Mouse (Mus musculus) cerebellum, adult (tissue): ENCODE measurements around the gene BC034090.

ENCODE experiments used
- ATAC-seq: cut with Nextera tagmentation; 2 replicates; pipeline ENCODE4 v1.9.2; 2017; ENCODE audit warnings: mild to moderate bottlenecking, moderate library complexity, mixed read lengths; ENCODE audit not compliant: insufficient number of reproducible peaks, low FRiP score, low TSS enrichment

Gene BC034090

GRCm38 (mm10) chr1:155217865-155218541, 26.2 kb downstream of the BC034090 start:
- peak; percentile 23; the same call in 1 of the 2 replicates for ATAC-seq

DNA sequence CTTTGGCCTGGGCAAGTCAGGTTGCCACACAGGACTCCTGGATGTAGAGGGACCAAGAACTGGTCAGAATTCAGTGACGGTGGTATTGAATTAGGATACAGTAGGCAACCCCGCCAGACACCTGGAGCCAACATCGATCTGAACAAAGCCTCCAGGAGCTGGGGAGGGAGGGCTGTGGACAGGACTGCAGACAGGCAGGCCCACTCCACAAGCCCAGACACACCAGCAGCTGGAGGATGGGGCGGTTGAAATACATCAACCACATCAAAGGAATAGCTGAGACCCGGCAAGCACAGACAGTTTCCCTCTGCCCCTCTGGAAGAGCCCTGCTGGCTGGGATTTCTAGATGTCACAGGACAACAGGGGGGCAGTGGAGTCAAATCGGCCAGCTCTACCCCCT, 27.4 kb downstream of the BC034090 start:
- ATAC-seq = no peak

DNA sequence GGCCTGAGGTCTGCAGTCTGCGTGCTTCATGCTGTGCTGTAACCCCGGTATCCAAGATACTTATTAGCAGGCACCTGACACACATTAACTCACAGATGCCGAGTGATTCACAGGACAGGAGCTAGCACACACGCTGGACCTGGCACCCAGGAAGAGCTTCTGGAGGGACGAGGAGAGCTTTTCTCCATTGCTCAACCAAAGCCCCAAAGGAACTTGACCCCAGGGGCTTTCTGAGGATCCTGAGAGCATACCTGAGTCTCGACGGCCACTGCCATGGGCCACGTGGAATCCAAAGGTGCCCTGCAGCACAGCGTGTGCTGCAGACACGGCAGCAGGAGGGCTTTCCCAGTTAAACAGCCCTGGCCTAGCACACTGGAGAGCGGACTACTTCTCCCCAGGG, 27.9 kb downstream of the BC034090 start:
- ATAC-seq = no peak

GRCm38 (mm10) chr1:155215066-155215764, 29.0 kb downstream of the BC034090 start:
- no peak for ATAC-seq

DNA sequence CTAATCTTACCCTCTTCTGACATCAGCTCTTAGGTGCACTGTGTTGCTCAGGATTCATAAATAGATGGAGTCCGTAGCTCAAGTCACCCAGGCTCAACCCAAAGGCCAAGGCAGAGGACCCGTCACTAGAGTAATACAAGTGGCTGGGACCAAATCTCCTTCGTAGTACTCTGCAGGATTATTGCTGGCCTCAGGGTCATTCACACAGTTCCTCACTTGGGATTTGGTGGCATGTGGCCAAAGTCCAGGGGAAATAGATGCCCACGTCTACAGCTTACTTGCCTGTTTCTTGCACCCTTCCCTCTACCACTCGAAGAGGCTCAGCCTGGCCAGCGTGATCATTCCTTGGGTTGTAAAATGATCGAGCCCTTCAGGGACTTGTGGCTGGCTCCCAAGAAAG, 30.3 kb downstream of the BC034090 start:
- no peak for ATAC-seq

- ATAC-seq = no peak
Observed at GRCm38 (mm10) chr1:155212936-155213774, 31.1 kb downstream of the BC034090 start.

DNA sequence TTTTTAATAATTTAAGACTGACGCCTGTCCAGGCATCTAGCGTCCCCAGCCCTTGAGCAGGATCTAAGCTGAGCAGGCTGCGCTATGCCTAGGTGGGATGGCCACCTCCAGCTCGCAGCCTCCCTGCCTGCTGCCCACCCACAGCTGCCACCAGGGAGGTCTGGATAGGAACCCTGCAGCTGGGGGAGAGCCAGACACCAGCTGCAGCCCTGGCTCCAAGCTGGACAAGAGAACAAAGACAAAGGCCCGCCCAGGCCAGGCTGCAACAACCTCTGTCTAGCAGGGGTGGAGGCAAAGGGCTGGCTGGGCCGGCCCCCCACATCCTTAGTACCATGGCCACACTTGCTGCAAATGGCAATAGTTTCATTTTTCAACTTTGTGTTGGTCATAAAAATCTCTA, 31.8 kb downstream of the BC034090 start:
- ATAC-seq = no peak

- ATAC-seq = no peak
Observed at GRCm38 (mm10) chr1:155212081-155212480, 32.2 kb downstream of the BC034090 start.

GRCm38 (mm10) chr1:155211017-155211416, 33.2 kb downstream of the BC034090 start:
- no peak for ATAC-seq

DNA sequence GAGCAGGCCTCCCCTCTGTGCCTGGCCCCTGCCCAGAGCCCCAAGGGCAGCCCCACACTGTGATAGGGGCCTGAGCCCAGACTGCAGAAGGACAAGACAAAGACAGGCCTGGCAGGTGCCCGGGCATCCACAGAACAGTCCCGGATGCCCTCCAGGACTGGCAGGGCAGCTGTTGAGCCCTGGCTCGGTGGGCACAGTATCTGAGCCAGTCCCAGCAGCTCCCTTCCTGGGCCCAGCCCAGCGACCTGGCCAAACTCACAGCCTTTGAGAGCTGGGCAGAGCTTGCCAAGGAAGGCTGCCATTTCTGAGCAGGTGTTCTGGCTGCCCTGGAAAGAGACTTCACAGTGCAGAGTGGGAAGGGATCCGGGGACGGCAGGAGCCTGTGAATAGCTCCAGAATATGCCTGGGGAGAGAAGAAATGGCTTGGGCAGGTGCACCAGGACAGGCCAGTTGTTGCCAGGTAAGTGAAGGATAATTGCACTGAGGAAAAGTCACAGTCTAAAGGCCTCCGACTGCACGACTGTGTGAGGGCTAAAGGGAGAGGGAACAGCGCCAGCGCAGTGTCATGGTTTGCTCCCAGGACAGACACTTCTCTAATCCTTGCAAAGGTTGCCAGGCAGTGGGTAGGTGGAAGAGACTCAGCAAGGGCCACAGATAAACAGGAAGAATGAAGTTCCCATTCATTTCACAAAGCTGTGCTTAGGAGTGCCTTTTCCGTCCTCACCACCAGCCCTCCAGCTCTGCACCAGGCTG, 34.1 kb downstream of the BC034090 start:
- ATAC-seq = peak; percentile 54

DNA sequence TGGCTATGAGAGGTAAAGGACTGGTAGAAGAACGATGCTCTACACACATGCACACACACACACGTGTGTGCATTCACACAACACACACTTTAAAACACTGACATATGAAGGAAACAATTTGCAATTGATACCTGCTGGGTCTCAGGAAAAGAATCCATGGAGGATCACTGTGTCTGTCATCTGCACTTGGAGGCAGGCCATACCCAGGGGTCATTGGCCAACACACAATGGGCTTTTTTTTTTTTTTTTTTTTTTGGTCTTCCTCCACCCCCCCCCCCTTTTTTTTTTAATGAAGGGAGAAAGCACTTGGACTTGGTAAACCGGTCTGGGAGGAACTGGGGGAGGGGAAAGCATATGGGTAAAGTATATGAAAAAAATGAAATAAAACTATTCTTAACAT, 36.4 kb downstream of the BC034090 start:
- no peak for ATAC-seq

- ATAC-seq = no peak
Observed at GRCm38 (mm10) chr1:155205822-155206660, 38.2 kb downstream of the BC034090 start.

GRCm38 (mm10) chr1:155205311-155205710, 38.9 kb downstream of the BC034090 start:
- no peak for ATAC-seq

- ATAC-seq = no peak
Observed at GRCm38 (mm10) chr1:155204560-155205162, 39.6 kb downstream of the BC034090 start.

- ATAC-seq = no peak
Observed at GRCm38 (mm10) chr1:155203954-155204353, 40.3 kb downstream of the BC034090 start.

DNA sequence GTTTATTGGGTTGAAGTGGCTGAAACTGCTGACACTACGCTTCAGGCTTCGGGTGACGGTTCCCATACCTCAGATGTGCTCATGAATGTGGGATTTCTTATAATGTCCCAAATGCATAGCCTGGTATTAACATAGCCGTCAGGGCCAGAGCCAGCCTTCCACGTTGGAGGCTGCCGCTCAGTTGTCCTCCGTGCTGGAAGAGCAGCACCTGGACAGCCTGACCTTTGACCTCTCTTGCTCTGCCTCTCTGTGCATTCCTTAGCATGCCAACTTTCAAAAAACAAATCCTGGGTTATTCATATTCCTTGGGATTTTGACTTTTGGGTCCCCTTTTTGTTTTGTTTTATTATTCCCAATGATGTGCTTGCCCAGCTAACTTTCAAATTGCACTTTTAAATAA, 41.1 kb downstream of the BC034090 start:
- ATAC-seq = no peak

DNA sequence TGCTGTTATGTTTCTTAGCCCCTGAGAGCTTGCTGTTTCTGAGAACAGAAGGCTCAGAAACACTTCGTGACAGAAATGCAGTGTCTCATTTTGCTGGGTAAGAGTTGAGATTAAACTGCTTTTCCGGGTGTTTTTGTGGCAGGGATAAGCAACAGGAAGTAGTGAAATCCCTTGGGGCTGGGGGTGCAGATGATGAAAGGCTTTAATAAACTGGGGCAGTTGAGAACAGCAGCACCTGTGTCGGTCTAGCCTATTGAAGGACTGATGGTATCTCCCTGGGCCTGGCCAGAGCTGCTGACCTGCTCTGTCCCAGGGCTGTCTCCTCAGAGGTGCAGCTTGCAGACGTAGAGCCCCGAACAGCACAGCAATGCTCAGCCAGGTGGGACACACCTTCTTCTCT, 41.8 kb downstream of the BC034090 start:
- no peak for ATAC-seq

DNA sequence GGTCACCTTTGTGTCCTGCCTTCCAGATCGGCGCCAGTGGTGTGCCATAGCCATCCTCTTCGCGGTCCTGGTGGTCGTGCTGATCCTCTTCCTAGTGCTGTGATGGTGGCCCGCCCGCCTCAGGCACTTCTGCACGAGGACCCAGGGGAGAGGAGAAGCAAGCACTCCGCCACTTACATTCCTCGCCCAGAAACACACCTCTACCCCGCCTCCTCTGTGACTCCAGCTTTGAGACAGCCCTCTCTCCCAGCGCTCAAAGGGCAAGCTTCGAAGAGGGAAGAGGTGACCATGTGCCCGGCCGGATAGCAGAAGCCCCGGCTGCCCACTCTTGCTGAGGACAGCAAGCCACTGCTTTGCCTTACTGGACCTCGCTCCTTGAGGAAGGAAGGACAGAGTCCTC, 42.3 kb downstream of the BC034090 start:
- no peak for ATAC-seq

DNA sequence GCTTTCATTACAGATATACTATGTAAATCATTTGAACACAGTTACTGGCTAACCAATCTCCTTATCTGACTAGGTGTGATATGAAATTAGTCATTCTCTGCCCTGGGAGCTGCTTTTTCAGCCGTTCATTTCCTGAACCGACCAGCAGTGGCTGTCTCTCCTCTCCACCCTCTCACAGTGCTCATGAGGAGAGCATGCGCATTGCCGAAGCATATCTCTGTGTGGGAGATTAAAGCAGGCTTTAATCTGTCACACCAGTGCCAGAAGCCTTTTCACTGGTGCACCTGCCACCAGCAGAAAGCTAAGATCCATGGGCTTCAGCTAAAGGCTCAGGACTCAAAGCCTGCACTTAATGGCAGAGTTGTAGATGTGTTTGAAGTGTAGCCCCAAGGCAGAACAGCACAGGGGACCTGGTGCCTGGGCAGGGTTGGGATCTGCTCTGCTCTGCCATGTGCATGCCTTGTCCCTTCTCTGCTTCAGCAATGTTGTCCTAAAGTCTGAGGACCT, 42.8 kb downstream of the BC034090 start:
- ATAC-seq = no peak
